Mouse (Mus musculus): ENCODE results near the gene Rinl. TPM values are rescaled to one million over a fixed set of nuclear protein-coding genes. Genes with fewer than 3 reads are reported as not detected.
A peak's percentile ranks its signal among the peaks of the same experiment; 100 is the strongest.

The Rinl gene
- total RNA-seq, 2 experiments from 2014 or later: 1.5 to 2.2 TPM

DNA sequence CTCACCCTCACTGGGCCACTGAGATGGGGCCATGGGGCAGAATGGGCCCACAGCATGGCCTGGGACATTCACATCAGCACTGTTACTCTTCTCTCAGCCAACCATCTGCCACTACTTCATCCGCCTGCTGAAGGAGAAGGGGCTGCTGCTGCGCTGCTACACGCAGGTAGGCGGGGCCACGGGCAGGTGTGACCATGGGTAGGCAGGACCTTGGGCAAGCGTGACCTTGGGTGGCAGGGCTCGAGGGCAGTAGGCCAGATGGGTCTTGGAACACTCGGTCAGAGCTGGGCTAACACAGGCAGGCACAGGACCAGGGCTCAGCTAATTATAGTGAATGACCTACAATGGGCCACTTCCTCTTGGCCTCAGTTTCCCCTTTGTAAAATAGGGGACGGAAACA lies 9.9 kb upstream of the Rinl start:
- intact Hi-C loops (cut with DNase I): no loop called here
- DNase-seq (ENCODE audit: low spot score): no peak

- intact Hi-C loops (cut with DNase I): loop anchor here (1.0 to 5.0 kb wide), 3 partner anchors 87 to 259 kb away; no protein-coding TSS in a partner anchor
- peak; percentile 69 for DNase-seq (ENCODE audit: low spot score)
Observed at GRCm38 (mm10) chr7:28780067-28780658, 8.6 kb upstream of the Rinl start.

GRCm38 (mm10) chr7:28780857-28781256 lies 7.9 kb upstream of the Rinl start:
- intact Hi-C loops (cut with DNase I): loop anchor here (1.0 to 5.0 kb wide), 3 partner anchors 86 to 258 kb away; no protein-coding TSS in a partner anchor
- DNase-seq (ENCODE audit: low spot score): no peak

DNA sequence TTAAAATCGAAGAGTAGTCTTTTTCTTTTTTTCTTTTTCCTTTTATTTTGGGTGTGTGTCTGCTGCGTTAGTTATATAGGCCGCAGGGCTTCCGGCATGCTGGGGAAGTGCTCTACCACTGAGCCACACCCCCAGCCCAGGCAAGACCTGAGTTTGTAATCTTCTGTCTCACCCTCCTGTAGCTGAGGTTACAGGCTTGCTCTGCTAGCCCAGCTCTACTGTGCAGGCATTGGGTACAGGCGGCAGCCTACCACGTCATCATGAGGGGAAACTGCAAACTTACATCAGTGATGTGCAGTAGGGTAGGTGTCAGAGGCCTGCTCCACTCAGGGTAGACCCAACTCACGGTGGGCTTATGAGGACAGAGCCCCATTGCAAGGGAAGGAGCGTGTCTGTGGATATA lies 7.5 kb upstream of the Rinl start:
- intact Hi-C loops (cut with DNase I): loop anchor here (2.0 to 5.0 kb wide), 2 partner anchors 191 to 258 kb away; no protein-coding TSS in a partner anchor
- DNase-seq (ENCODE audit: low spot score): no peak

DNA sequence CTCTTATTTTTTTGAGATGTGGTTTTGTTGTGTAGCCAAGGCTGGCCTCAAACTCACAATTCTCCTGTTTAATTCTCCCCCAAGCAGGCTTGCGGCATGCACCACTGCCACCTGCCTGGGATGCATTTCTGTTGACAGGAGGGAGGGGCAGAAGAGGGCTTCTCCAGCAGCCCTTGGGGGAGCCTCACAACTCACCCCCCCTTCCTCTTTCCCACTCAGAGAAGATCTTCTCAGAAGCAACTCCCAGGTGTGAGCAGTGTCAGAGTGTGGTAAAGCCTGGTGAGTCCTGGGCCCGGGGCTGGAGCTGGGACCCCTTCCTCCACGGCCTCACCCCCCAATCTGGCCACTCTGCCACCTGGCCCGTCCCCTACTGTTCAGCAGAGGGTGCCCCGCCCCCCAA lies 3.6 kb upstream of the Rinl start:
- intact Hi-C loops (cut with DNase I): no loop called here
- DNase-seq (ENCODE audit: low spot score): no peak

DNA sequence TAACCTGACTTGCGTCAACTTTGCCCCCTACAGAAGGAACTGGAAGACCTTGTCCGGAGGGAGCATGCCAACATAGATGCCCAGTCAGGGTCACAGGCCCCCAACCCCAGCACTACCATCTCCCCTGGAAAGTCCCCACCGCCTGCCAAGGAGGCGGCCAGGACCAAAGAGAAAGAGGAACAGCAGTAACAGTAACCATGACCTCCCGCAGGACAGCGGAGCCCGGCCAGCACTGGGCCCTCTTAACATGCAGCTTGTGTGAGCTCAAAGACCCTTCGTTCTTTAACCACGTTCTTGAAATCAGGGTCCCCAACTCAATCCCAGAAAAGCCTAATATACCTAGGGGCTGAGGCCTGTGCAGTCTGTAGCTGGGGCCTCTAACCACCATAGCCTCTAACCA lies 885 bp upstream of the Rinl start:
- DNase-seq (ENCODE audit: low spot score): no peak
- intact Hi-C loops (cut with DNase I): no loop called here

- intact Hi-C loops (cut with DNase I): no loop called here
- no peak for DNase-seq (ENCODE audit: low spot score)
Observed at GRCm38 (mm10) chr7:28789235-28789634, 466 bp downstream of the Rinl start.

- intact Hi-C loops (cut with DNase I): no loop called here
- DNase-seq (ENCODE audit: low spot score): no peak
Observed at GRCm38 (mm10) chr7:28790066-28790806, 1.5 kb downstream of the Rinl start.

DNA sequence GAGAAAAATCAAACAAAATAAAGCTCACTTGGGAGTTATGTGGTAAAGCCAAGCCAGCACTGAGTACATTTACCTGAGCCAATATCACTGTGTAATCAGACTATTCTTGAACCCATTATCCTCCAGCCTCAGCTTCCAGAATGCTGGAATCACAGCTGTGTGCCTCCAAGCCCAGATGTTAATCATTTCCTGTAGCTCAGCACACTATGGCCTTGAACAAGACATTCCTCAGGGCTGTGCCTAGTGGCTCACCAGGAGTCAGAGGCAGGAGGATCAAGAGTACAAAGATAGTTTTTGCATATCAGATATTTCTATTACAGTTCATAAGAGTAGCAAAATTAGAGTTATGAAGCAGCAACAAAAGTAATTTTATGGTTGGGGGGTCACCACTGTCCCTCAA lies 2.9 kb downstream of the Rinl start:
- intact Hi-C loops (cut with DNase I): no loop called here
- DNase-seq (ENCODE audit: low spot score): no peak

- intact Hi-C loops (cut with DNase I): no loop called here
- no peak for DNase-seq (ENCODE audit: low spot score)
Observed at GRCm38 (mm10) chr7:28792391-28793185, 3.8 kb downstream of the Rinl start.

GRCm38 (mm10) chr7:28793834-28794233 lies 5.1 kb downstream of the Rinl start:
- intact Hi-C loops (cut with DNase I): no loop called here
- DNase-seq (ENCODE audit: low spot score): no peak

GRCm38 (mm10) chr7:28794496-28794895 lies 5.7 kb downstream of the Rinl start:
- intact Hi-C loops (cut with DNase I): no loop called here

DNA sequence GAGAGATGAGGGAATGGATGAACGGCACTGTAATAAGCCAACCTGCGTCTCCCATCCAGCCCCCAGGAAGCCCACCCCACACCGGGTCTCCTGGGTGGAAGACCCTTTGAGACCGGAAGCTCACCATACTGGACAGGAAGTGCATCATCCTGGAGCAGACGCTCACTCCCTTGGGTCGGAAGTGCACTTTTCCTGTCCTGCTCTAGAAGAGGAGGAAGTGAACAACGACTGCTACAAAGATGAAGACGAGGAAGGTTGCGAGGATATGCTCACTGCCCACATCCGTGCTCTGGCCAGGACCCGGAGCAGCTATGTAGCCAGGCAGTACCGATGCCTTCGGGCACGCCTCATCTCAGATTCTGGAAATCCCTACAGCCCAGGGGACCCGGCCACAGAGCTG lies 7.1 kb downstream of the Rinl start:
- intact Hi-C loops (cut with DNase I): loop anchor here (1.0 to 5.0 kb wide), 3 partner anchors 36 to 241 kb away; partner anchors contain the start of gene Lgals4

More at GRCm38 (mm10) chr7:28794496-28794895, 5.7 kb downstream of the Rinl start:
- DNase-seq (ENCODE audit: low spot score): no peak

DNA sequence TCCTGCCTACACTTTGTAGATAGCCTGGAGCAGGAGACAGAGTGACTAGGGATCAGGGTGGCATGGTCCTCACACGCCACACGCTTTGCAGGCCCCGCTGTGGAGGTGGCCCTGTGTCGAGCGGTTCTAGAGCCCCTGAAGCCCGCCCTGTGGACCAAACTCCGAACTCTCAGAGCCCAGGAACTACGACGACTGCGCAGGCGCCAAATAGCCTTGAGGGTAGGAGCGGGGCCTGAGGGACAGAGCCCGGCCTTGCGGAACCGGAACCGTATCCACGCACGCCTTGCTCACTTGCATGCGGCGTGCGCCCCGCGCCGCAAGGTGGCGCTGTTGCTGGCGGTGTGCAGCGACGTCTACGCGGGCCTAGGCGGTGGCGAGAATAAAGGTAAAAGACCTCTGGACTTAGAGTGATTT lies 7.8 kb downstream of the Rinl start:
- intact Hi-C loops (cut with DNase I): loop anchor here (1.0 to 5.0 kb wide), 3 partner anchors 36 to 241 kb away; partner anchors contain the start of gene Lgals4
- DNase-seq (ENCODE audit: low spot score): peak; percentile 73

More for the DNA sequence above, 7.1 kb downstream of the Rinl start:
- no peak for DNase-seq (ENCODE audit: low spot score)

- intact Hi-C loops (cut with DNase I): loop anchor here (5.0 kb wide), 2 partner anchors 32 to 237 kb away; partner anchors contain the start of gene Lgals4
- no peak for DNase-seq (ENCODE audit: low spot score)
Observed at GRCm38 (mm10) chr7:28799994-28800393, 11.2 kb downstream of the Rinl start.

DNA sequence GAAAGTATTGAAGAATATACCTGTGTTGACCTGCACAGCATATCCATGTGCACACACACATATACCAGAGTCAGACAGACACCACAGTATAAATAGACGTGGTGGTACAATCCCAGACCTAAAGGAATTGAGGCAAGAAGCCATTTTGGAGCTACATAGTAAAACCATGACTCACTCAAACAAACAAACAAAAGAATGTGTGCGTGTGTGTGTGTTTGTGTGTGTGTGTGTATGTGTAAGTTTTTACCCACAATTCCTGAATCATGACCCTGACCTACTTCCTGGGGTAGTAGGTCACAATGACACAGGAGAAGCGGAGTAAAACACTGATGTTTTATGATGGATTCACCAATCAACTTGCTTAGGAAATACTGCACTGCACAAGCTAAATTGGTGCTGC lies 12.7 kb downstream of the Rinl start:
- intact Hi-C loops (cut with DNase I): no loop called here
- DNase-seq (ENCODE audit: low spot score): no peak

DNA sequence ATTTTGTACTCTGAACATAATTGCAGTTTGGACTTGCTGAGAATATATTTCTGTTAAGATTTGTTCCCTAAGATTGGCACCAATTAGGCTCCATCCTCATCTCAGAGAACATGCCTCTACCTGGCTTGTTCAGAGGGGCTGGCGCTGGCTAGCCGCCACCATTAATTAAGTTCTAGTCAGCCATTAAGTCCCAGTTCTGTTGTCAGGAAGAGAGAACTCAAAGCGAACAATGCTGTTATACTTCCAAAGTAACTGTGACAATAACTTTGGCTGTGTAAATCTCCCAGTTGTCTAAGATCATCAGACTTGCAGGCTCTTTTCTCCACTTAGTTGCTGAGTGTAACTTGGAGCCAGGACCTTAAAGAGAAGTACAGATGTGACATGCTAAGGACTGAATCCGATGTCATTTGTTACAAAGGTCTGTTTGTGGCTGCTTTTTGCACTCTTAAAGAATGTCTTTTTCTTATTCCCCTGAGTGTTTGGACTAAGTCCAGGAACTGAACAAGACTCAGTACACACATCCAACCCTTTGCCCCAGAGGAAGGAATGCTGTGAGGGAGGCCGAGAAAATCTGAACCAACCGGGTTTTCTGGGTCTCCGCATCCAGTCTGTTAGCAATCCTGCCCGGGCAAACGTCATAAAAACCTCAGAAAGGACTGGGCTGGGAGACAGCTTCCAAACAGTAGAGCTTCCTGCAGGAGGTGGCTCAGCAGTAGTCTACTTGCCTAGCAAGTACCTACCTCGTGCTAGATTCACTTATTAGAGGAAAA lies 13.3 kb downstream of the Rinl start:
- peak; percentile 27 for DNase-seq (ENCODE audit: low spot score)
- intact Hi-C loops (cut with DNase I): no loop called here

- no peak for DNase-seq (ENCODE audit: low spot score)
- intact Hi-C loops (cut with DNase I): no loop called here
Observed at GRCm38 (mm10) chr7:28802846-28803588, 14.2 kb downstream of the Rinl start.

- DNase-seq (ENCODE audit: low spot score): no peak
- intact Hi-C loops (cut with DNase I): no loop called here
Observed at GRCm38 (mm10) chr7:28803756-28804155, 15.0 kb downstream of the Rinl start.
